Mouse (Mus musculus): Measurements from ENCODE around the gene Tfdp2.

Tfdp2 gene

GRCm38 (mm10) chr9:96230271-96230670 lies 34.2 kb downstream of the Tfdp2 start:
- DNase-seq, result no peak

DNA sequence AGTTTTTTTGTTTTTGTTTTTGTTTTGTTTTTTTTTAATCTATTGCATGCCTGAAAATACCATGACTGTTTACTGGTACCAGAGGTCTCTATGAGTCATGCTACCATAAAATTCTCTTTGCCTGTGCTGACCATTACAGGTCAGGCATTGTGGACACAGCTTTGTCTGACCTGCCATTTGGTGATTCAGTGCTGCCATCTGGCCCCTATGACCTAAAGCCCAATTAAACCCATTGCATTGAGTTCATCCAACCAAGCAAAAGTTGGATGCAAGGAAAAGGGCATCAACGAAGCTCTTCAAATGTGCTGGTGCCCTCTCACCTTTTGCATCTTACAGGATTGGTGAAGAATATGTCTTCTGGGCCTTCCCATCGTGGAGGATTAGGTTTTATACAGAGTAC lies 39.4 kb downstream of the Tfdp2 start:
- peak; percentile 31 for DNase-seq

- no peak for DNase-seq
These were observed 41.3 kb downstream of the Tfdp2 start for GRCm38 (mm10) chr9:96237391-96237790.

- no peak for DNase-seq
These were observed 42.2 kb downstream of the Tfdp2 start for GRCm38 (mm10) chr9:96238286-96238685.

- no peak for DNase-seq
These were observed 45.3 kb downstream of the Tfdp2 start for GRCm38 (mm10) chr9:96241134-96242097.

DNA sequence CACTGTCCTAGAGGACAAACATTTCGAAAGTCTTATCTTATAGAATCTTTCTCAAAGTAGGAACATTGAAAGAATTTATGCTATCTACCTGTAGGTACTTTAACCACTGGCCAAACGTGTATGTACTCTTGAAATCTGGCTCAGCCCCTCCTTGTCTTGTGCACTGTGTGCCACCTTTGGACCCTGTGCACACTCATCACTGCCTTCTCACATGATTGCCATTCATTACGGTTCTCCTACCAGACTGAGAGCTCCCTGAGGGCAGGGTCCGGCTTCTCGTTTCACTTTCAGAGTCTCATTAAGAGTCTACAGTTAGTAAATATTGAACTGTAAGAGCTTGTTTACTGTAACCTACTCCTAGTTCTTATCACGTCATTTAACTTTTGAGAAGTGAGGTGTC lies 47.8 kb downstream of the Tfdp2 start:
- no peak for DNase-seq

DNA sequence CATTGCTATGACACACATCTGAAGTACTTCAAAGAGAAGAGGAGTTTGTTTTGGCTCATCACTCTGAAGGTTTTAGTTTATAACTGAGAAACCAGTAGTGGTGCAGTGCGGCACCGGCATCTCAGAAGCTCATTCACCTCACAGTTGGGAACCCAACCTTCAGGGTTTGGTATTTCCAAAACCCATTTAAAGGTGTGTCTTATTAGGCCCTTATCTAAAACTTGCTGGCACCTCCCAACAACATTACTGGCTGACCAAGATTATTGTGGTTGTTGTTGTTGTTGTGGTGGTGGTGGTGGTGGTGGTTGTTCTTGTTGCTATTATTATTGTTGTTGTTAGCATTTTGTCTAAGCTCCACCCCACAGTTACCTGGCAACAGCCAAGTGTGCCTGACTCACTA lies 58.7 kb downstream of the Tfdp2 start:
- no peak for DNase-seq

GRCm38 (mm10) chr9:96258478-96258877 lies 62.4 kb downstream of the Tfdp2 start:
- DNase-seq, result no peak

DNA sequence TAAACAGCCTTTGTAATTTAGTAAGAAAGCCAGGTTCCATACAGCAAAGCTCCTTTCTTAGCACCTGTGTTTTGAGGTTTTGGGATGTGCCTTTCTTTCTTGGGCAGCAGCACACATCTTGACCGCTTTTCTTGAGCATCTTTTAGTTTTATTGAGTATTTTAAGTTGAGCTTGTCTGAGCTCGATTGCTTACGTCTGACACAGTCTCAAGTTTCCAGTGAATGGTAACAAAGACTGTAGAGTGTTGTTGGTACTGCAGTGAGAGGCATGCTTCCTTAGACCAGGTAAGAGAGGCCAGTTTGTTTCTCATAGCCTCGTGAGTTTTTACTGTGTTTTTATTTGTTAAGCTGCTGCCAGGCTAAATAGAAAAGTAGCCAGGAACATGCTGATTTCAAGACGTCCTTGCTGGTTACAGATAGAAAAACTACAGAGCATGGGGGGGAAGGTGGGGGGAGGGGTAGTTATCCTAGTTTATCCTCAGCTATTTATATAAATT lies 63.0 kb downstream of the Tfdp2 start:
- DNase-seq, result peak; percentile 26

DNA sequence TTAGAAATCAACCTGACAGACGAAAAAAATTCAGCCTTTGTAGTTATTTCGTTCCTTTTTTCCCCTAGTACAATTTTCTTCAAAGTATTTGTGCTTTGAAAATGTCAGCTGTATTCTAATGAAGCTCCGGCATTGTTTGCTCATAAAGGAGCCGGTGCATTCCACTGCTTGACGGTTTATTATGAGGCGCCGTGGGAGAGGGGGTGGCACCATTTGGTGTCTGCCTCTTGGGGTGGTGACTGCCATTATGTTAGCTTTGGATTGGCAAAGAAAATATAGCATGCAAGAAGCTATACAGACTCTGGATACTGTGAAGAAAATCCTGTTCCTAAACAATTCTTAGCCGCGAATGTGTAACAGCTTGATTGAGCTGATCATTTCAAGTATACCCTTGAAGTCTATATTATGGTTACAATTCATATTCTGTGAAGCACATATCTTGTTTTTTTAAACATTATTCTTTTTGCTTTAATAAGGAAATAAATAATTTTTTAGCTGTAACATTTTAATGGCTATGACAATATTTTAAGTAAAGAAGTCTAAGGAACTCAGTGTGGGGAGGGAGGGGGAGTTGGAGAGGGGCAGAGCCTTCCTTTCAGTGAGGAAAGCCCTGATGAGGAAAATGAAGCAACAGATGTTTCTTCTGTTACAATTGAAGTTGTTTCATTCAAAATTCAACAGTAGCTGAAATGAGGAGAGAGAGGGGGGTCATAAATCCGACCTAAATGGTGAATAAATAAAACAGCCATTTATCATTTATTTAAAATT lies 63.9 kb downstream of the Tfdp2 start:
- peak; percentile 39 for DNase-seq

DNA sequence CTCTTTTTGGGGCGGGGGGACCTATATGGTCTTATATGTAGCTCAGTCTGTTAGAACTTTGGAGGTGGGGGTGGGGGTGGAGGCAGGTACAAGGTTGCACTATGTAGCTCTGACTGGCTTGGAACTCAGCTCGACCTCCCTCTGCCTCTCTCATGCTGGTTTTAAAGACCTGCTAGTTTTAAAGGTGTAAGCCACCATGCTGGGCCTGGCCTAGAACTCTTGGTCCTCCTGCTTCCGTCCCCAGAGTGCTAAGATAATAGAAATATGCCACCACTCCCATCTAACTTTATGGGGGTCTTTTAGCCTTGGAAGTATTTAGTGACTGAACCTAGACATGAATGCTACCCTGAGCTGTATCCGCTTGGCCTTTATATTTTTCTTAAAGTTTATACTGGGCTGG lies 65.0 kb downstream of the Tfdp2 start:
- no peak for DNase-seq

- no peak for DNase-seq
These were observed 65.9 kb downstream of the Tfdp2 start for GRCm38 (mm10) chr9:96261980-96262379.

GRCm38 (mm10) chr9:96266793-96267558 lies 70.9 kb downstream of the Tfdp2 start:
- DNase-seq, result no peak

DNA sequence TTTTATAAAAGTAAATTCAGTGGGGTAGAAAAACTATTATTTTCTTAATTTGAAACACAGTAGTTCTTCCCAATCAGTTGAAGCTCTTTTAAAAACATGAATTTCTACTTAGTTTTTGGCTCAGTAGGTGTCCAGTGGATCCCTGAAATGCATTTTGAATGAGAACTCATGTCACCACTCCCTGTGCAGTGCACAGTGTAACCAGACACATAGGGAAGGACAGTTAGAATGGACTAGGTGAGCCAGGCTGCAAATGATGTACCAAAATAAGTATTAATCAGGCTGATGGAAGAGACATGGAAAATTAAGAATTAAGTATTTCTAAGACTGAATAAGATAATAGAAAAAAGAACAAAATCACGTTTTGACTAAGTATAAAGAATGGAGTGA lies 71.5 kb downstream of the Tfdp2 start:
- DNase-seq, result no peak

GRCm38 (mm10) chr9:96269726-96270125 lies 73.7 kb downstream of the Tfdp2 start:
- DNase-seq, result peak; percentile 28

DNA sequence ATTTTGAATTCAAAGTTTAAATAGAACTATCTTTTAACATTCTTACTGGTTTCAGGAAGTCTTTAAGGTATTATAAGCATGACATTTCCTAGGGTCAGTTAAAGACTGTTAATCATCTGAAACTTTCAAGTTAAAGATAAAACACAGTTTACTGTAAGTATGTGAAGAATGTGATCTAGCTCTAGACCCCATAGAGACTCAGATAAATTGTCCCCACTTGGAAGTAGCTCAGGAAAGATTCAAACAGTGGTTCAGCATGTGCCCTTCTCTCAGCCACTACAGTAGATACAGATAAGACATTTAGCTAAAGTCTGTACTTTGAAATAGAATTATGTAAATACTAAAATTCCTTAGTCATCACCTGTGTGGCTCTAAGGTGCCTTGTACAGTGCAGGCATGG lies 79.5 kb downstream of the Tfdp2 start:
- no peak for DNase-seq

- peak; percentile 16 for DNase-seq
These were observed 85.4 kb downstream of the Tfdp2 start for GRCm38 (mm10) chr9:96281497-96281896.

GRCm38 (mm10) chr9:96282082-96282481 lies 86.0 kb downstream of the Tfdp2 start:
- no peak for DNase-seq

DNA sequence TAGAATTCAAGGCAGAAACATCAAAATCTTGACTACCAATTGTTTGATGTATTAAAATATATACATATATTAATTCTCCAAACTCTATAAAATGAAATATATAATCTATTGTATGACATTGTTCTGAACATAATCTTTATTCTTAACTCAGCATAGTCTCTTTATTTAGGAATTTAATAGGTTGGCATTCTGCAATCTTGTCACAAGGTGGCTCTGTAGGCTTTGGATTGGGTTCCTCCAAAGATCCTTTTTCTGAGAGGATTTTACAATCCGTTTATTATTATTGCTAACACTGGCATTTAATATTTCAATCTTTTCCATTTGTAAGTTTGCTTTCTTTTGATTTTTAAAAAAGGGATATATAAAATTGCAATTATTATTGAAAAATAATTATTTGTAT lies 88.8 kb downstream of the Tfdp2 start:
- DNase-seq, result no peak

GRCm38 (mm10) chr9:96292144-96292543 lies 96.1 kb downstream of the Tfdp2 start:
- DNase-seq, result no peak

DNA sequence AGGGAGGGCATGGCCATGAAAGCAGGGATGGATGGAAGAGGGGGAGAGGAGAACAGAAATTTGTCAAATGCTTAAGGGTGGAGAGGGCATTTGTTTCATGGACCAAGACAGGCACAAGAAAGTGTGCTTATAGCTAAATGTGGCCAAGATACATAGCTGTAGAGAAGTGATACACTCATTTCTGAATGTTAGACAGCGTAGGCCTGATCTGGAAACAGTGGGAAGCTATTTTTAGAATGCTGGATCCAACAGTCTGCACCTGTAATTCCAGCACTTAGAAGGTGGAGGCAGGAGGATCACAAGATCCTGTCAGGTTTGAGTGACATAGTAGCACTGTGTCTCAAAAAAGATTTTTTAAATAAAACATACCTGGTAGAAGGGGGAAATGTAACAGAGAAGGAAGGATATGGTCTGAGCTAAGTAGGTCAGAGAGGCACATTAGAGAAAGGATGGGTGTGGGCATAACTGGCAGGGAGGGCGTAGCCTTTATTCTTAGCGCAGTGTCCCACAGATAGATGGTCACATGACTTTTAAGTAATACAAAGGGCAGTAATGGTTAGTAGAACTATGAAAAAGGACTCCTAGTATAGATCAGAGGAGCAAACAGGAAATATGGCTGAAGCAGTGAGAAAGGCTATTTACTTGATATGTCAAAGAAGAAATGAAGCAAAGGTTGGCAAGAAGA lies 103.4 kb downstream of the Tfdp2 start:
- DNase-seq, result no peak

- no peak for DNase-seq
These were observed 112.7 kb downstream of the Tfdp2 start for GRCm38 (mm10) chr9:96308816-96309215.
